Mouse (Mus musculus): Measurements from ENCODE around the gene Gm44502.

DNA sequence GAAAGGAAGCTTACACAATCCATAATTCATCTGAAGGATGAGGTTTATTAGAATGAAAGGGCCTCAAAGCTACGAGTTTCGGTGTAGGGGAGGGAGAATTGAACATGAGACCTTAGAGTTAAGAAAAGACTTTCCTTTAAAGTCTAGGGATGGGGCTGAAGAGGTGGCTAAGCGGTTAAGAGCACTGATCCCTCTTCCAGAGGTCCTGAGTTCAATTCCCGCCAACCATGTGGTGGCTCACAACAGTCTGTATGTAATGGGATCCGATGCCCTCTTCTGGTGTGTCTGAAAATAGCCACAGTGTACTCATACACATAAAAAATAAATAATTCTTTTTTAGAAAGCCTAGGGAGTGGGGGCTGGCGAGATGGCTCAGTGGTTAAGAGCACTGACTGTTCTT lies 845 bp upstream of the Gm44502 start:
- TF ChIP-seq MAX (IDR thresholded peaks at IDR 0.05; ENCODE audit: low read depth), result no peak
- TF ChIP-seq POLR2A (IDR thresholded peaks at IDR 0.05; ENCODE audit: insufficient read length, low read depth), result no peak
